Mouse (Mus musculus): ENCODE results near the gene Lrrc8a. TPM values are rescaled to one million over a fixed set of nuclear protein-coding genes. Genes with fewer than 3 reads are reported as not detected.
A peak's percentile ranks its signal among the peaks of the same experiment; 100 is the strongest.

Gene Lrrc8a
- polyA plus RNA-seq (2012; fragmentation: generic; extraction: Trizol): 20.6 TPM
- long read RNA-seq, experiment 1, full-length matches to known transcripts: 1 of 1 reads
- long read RNA-seq, experiment 1, partial matches to known transcripts: 0 of 1 reads
- long read RNA-seq, experiment 1, other reads (novel, unspliced or antisense): 0 of 1 reads
- long read RNA-seq, experiment 2, full-length matches to known transcripts: 4 of 9 reads
- long read RNA-seq, experiment 2, partial matches to known transcripts: 1 of 9 reads
- long read RNA-seq, experiment 2, other reads (novel, unspliced or antisense): 4 of 9 reads

- TF ChIP-seq USF1 (IDR thresholded peaks at IDR 0.05; ENCODE audit: low read depth): peak; percentile 91
- no peak for TF ChIP-seq FOSL1 (IDR thresholded peaks at IDR 0.05; ENCODE audit: insufficient read depth, low read length, poor library complexity, severe bottlenecking)
- peak; percentile 97 for TF ChIP-seq MAX (IDR thresholded peaks at IDR 0.05)
- TF ChIP-seq MYOD1 (IDR thresholded peaks at IDR 0.05; ENCODE audit: control insufficient read depth, insufficient read length, low read depth): no peak
- no peak for TF ChIP-seq MYOG (IDR thresholded peaks at IDR 0.05; ENCODE audit: control insufficient read depth, extremely low read depth, insufficient read length)
- no peak for TF ChIP-seq CEBPB (IDR thresholded peaks at IDR 0.05; ENCODE audit: low read depth)
- TF ChIP-seq CTCF (IDR thresholded peaks at IDR 0.05; ENCODE audit: control insufficient read depth, insufficient read depth, insufficient read length): peak; percentile 67
These were observed at the start of gene Lrrc8a for GRCm38 (mm10) chr2:30237199-30237880. Gene Lrrc8a, plus strand, starts transcription at chr2:30237715.

GRCm38 (mm10) chr2:30191790-30192580 is 45.5 kb upstream of the Lrrc8a start:
- Histone ChIP-seq H3K79me2 (ENCODE audit: control insufficient read depth, insufficient read depth) (no peaks in the 10 kb centered on the region), H3K79me3 (ENCODE audit: low read depth) (no peaks in the 10 kb centered on the region), H3ac (ENCODE audit: control insufficient read depth, insufficient read length, low read depth) (no peak overlapping the region), H3K4me3 (ENCODE audit: insufficient read depth, poor library complexity, severe bottlenecking) (no peak overlapping the region), H3K36me3 (ENCODE audit: control insufficient read depth, insufficient read depth) (no peaks in the 10 kb centered on the region), H3K27me3 (ENCODE audit: control insufficient read depth, insufficient read depth, insufficient read length) (no peaks in the 10 kb centered on the region)
- TF ChIP-seq CEBPB (IDR thresholded peaks at IDR 0.05; ENCODE audit: low read depth): no peak
- TF ChIP-seq CTCF (IDR thresholded peaks at IDR 0.05; ENCODE audit: control insufficient read depth, insufficient read depth, insufficient read length): no peak
- no peak for TF ChIP-seq USF1 (IDR thresholded peaks at IDR 0.05; ENCODE audit: low read depth)
- TF ChIP-seq MYOG (IDR thresholded peaks at IDR 0.05; ENCODE audit: control insufficient read depth, extremely low read depth, insufficient read length): no peak
- no peak for TF ChIP-seq MAX (IDR thresholded peaks at IDR 0.05)
- TF ChIP-seq MYOD1 (IDR thresholded peaks at IDR 0.05; ENCODE audit: control insufficient read depth, insufficient read length, low read depth): no peak
- TF ChIP-seq FOSL1 (IDR thresholded peaks at IDR 0.05; ENCODE audit: insufficient read depth, low read length, poor library complexity, severe bottlenecking): no peak

More at GRCm38 (mm10) chr2:30237199-30237880, at the start of gene Lrrc8a:
- H3K4me3 ChIP-seq (ENCODE audit: insufficient read depth, poor library complexity, severe bottlenecking): peak within 1 kb of the TSS; percentile 83
- H3K36me3 ChIP-seq (ENCODE audit: control insufficient read depth, insufficient read depth): peaks cover 25% of the 10 kb centered on the region
- no peaks in the 10 kb centered on the region for H3K27me3 ChIP-seq (ENCODE audit: control insufficient read depth, insufficient read depth, insufficient read length)
- H3K79me3 ChIP-seq (ENCODE audit: low read depth): peaks cover 41% of the 10 kb centered on the region
- peak within 1 kb of the TSS; percentile 74 for H3ac ChIP-seq (ENCODE audit: control insufficient read depth, insufficient read length, low read depth)
- peaks cover 46% of the 10 kb centered on the region for H3K79me2 ChIP-seq (ENCODE audit: control insufficient read depth, insufficient read depth)

GRCm38 (mm10) chr2:30194656-30195055 is 42.9 kb upstream of the Lrrc8a start:
- Histone ChIP-seq H3K4me3 (ENCODE audit: insufficient read depth, poor library complexity, severe bottlenecking) (no peak overlapping the region), H3K27me3 (ENCODE audit: control insufficient read depth, insufficient read depth, insufficient read length) (peaks cover 8% of the 10 kb centered on the region), H3K79me3 (ENCODE audit: low read depth) (no peaks in the 10 kb centered on the region), H3ac (ENCODE audit: control insufficient read depth, insufficient read length, low read depth) (no peak overlapping the region), H3K79me2 (ENCODE audit: control insufficient read depth, insufficient read depth) (no peaks in the 10 kb centered on the region), H3K36me3 (ENCODE audit: control insufficient read depth, insufficient read depth) (no peaks in the 10 kb centered on the region)
- TF ChIP-seq FOSL1 (IDR thresholded peaks at IDR 0.05; ENCODE audit: insufficient read depth, low read length, poor library complexity, severe bottlenecking) (no peak), MAX (IDR thresholded peaks at IDR 0.05) (no peak), CTCF (IDR thresholded peaks at IDR 0.05; ENCODE audit: control insufficient read depth, insufficient read depth, insufficient read length) (no peak), MYOD1 (IDR thresholded peaks at IDR 0.05; ENCODE audit: control insufficient read depth, insufficient read length, low read depth) (no peak), USF1 (IDR thresholded peaks at IDR 0.05; ENCODE audit: low read depth) (no peak), CEBPB (IDR thresholded peaks at IDR 0.05; ENCODE audit: low read depth) (no peak), MYOG (IDR thresholded peaks at IDR 0.05; ENCODE audit: control insufficient read depth, extremely low read depth, insufficient read length) (no peak)

- Histone ChIP-seq H3K36me3 (ENCODE audit: control insufficient read depth, insufficient read depth) (no peaks in the 10 kb centered on the region), H3K4me3 (ENCODE audit: insufficient read depth, poor library complexity, severe bottlenecking) (no peak overlapping the region), H3ac (ENCODE audit: control insufficient read depth, insufficient read length, low read depth) (no peak overlapping the region), H3K79me2 (ENCODE audit: control insufficient read depth, insufficient read depth) (no peaks in the 10 kb centered on the region), H3K27me3 (ENCODE audit: control insufficient read depth, insufficient read depth, insufficient read length) (peaks cover 8% of the 10 kb centered on the region), H3K79me3 (ENCODE audit: low read depth) (no peaks in the 10 kb centered on the region)
- TF ChIP-seq USF1 (IDR thresholded peaks at IDR 0.05; ENCODE audit: low read depth) (no peak), CEBPB (IDR thresholded peaks at IDR 0.05; ENCODE audit: low read depth) (no peak), FOSL1 (IDR thresholded peaks at IDR 0.05; ENCODE audit: insufficient read depth, low read length, poor library complexity, severe bottlenecking) (no peak), CTCF (IDR thresholded peaks at IDR 0.05; ENCODE audit: control insufficient read depth, insufficient read depth, insufficient read length) (no peak), MAX (IDR thresholded peaks at IDR 0.05) (no peak), MYOD1 (IDR thresholded peaks at IDR 0.05; ENCODE audit: control insufficient read depth, insufficient read length, low read depth) (no peak), MYOG (IDR thresholded peaks at IDR 0.05; ENCODE audit: control insufficient read depth, extremely low read depth, insufficient read length) (no peak)
These were observed 39.5 kb upstream of the Lrrc8a start for GRCm38 (mm10) chr2:30198021-30198420.

GRCm38 (mm10) chr2:30199984-30200383 is 37.5 kb upstream of the Lrrc8a start:
- TF ChIP-seq FOSL1 (IDR thresholded peaks at IDR 0.05; ENCODE audit: insufficient read depth, low read length, poor library complexity, severe bottlenecking): no peak
- no peak for TF ChIP-seq CEBPB (IDR thresholded peaks at IDR 0.05; ENCODE audit: low read depth)
- no peak for TF ChIP-seq MYOG (IDR thresholded peaks at IDR 0.05; ENCODE audit: control insufficient read depth, extremely low read depth, insufficient read length)
- no peak for TF ChIP-seq USF1 (IDR thresholded peaks at IDR 0.05; ENCODE audit: low read depth)
- no peak for TF ChIP-seq MAX (IDR thresholded peaks at IDR 0.05)
- TF ChIP-seq MYOD1 (IDR thresholded peaks at IDR 0.05; ENCODE audit: control insufficient read depth, insufficient read length, low read depth): no peak
- no peak for TF ChIP-seq CTCF (IDR thresholded peaks at IDR 0.05; ENCODE audit: control insufficient read depth, insufficient read depth, insufficient read length)
- Histone ChIP-seq H3K79me3 (ENCODE audit: low read depth) (no peaks in the 10 kb centered on the region), H3K27me3 (ENCODE audit: control insufficient read depth, insufficient read depth, insufficient read length) (peaks cover 8% of the 10 kb centered on the region)

More at GRCm38 (mm10) chr2:30199984-30200383, 37.5 kb upstream of the Lrrc8a start:
- H3K79me2 ChIP-seq (ENCODE audit: control insufficient read depth, insufficient read depth): no peaks in the 10 kb centered on the region
- H3K4me3 ChIP-seq (ENCODE audit: insufficient read depth, poor library complexity, severe bottlenecking): no peak overlapping the region
- H3ac ChIP-seq (ENCODE audit: control insufficient read depth, insufficient read length, low read depth): no peak overlapping the region
- H3K36me3 ChIP-seq (ENCODE audit: control insufficient read depth, insufficient read depth): no peaks in the 10 kb centered on the region

Measured in C2C12 (cell line).